Comparison of ENCODE assay signal across 9 mouse cellular contexts in genomic region chr9:34485759-34486431, GRCm38 (mm10). TPM values are rescaled to one million over a fixed set of nuclear protein-coding genes. Genes with fewer than 3 reads are reported as not detected.
DNase-seq lines count a peak whose midpoint lies in the region; ATAC-seq lines count a peak whose summit lies in the region.
"Had no signal": no experiment of that assay in that cellular context is flagged by ENCODE, and none has a peak within 500 bp of the region (broad histone marks: within the 10 kb centered on the region; RNA-seq: fewer than 3 reads in every experiment).

Gene Kirrel3, plus strand, starts transcription at chr9:34485894.

- no peaks in the 10 kb centered on the region for H3K4me1 ChIP-seq in embryonic facial prominence, embryonic 12.5 days
- no peaks in the 10 kb centered on the region for H3K4me1 ChIP-seq in heart, embryonic 11.5 days (ENCODE audit: control insufficient read depth, insufficient read depth, low read length)
- H3K4me1 ChIP-seq in kidney, embryonic 15.5 days, result peaks cover 28% of the 10 kb centered on the region
- H3K4me1 ChIP-seq in limb, embryonic 12.5 days (replicated peaks), result peaks cover 37% of the 10 kb centered on the region
- H3K4me1 ChIP-seq in midbrain, embryonic 16.5 days (ENCODE audit: control insufficient read depth, insufficient read depth, low read length), result peaks cover 35% of the 10 kb centered on the region
- H3K4me1 ChIP-seq: liver, embryonic 15.5 days had no signal

- H3K9me3 ChIP-seq in embryonic facial prominence, embryonic 12.5 days, result no peaks in the 10 kb centered on the region
- no peaks in the 10 kb centered on the region for H3K9me3 ChIP-seq in heart, embryonic 11.5 days (replicated peaks; ENCODE audit: control insufficient read depth, low read length)
- no peaks in the 10 kb centered on the region for H3K9me3 ChIP-seq in kidney, embryonic 15.5 days (replicated peaks)
- H3K9me3 ChIP-seq in limb, embryonic 12.5 days, result no peaks in the 10 kb centered on the region
- H3K9me3 ChIP-seq in midbrain, embryonic 16.5 days (replicated peaks; ENCODE audit: control insufficient read depth, low read length, poor library complexity, severe bottlenecking), result no peaks in the 10 kb centered on the region
- H3K9me3 ChIP-seq: liver, embryonic 15.5 days had no signal

- peak; percentile 82 for ATAC-seq in embryonic facial prominence, embryonic 12.5 days (ENCODE audit: insufficient number of reproducible peaks, insufficient read depth, low FRiP score, low TSS enrichment)
- 0 out of 2 replicates have a peak, but pooled peaks have one; percentile 26 for ATAC-seq in heart, embryonic 11.5 days (replicated peaks; ENCODE audit: insufficient number of reproducible peaks, low FRiP score, low TSS enrichment)
- peak; percentile 79 for ATAC-seq in kidney, embryonic 15.5 days (replicated peaks; ENCODE audit: low FRiP score)
- ATAC-seq in limb, embryonic 12.5 days (ENCODE audit: insufficient number of reproducible peaks, insufficient read depth, low FRiP score, low TSS enrichment, low read depth), result peak; percentile 40
- peak; percentile 80 for ATAC-seq in midbrain, embryonic 16.5 days

- peak within 1 kb of the TSS; percentile 43 for H3K9ac ChIP-seq in embryonic facial prominence, embryonic 12.5 days
- H3K9ac ChIP-seq in heart, embryonic 11.5 days (ENCODE audit: low read depth, low read length), result no peak within 1 kb of the TSS
- H3K9ac ChIP-seq in kidney, embryonic 15.5 days, result peak within 1 kb of the TSS; percentile 39
- peak within 1 kb of the TSS; percentile 54 for H3K9ac ChIP-seq in limb, embryonic 12.5 days (replicated peaks)
- H3K9ac ChIP-seq in midbrain, embryonic 16.5 days (ENCODE audit: low read depth, low read length), result peak within 1 kb of the TSS; percentile 73
- H3K9ac ChIP-seq: liver, embryonic 15.5 days had no signal

- DNase-seq in gastrocnemius, adult 18-20 months (ENCODE audit: low spot score), result peak; percentile 27
- no peak for DNase-seq in gastrocnemius, adult 8-10 months (ENCODE audit: low spot score in 2 of 2)
- peak; percentile 58 for DNase-seq in telencephalon, adult 2 months (ENCODE audit: low read depth, low spot score)

- under 1% methylated on average over 35 of the region's 35 CpGs for WGBS in embryonic facial prominence, embryonic 12.5 days
- under 1% methylated on average over 35 of the region's 35 CpGs for WGBS in heart, embryonic 11.5 days (ENCODE audit: insufficient replicate concordance)
- 1% methylated on average over 35 of the region's 35 CpGs for WGBS in kidney, embryonic 15.5 days
- under 1% methylated on average over 35 of the region's 35 CpGs for WGBS in limb, embryonic 12.5 days
- 0% methylated on average over 35 of the region's 35 CpGs for WGBS in midbrain, embryonic 16.5 days

- peak within 1 kb of the TSS; percentile 47 for H3K4me3 ChIP-seq in embryonic facial prominence, embryonic 12.5 days
- peak within 1 kb of the TSS; percentile 47 for H3K4me3 ChIP-seq in heart, embryonic 11.5 days (ENCODE audit: low read depth, low read length)
- peak within 1 kb of the TSS; percentile 56 for H3K4me3 ChIP-seq in kidney, embryonic 15.5 days (replicated peaks)
- H3K4me3 ChIP-seq in limb, embryonic 12.5 days (replicated peaks), result peak within 1 kb of the TSS; percentile 46
- H3K4me3 ChIP-seq in midbrain, embryonic 16.5 days (ENCODE audit: low read depth, low read length), result peak within 1 kb of the TSS; percentile 47
- H3K4me3 ChIP-seq: liver, embryonic 15.5 days had no signal

- H3K27ac ChIP-seq in embryonic facial prominence, embryonic 12.5 days, result 0 out of 2 replicates have a peak within 1 kb of the TSS, but pooled peaks have one; percentile 58
- H3K27ac ChIP-seq in heart, embryonic 11.5 days (ENCODE audit: low read depth, low read length), result no peak within 1 kb of the TSS
- H3K27ac ChIP-seq in kidney, embryonic 15.5 days, result no peak within 1 kb of the TSS
- H3K27ac ChIP-seq in limb, embryonic 12.5 days, result peak within 1 kb of the TSS; percentile 79
- peak within 1 kb of the TSS; percentile 87 for H3K27ac ChIP-seq in midbrain, embryonic 16.5 days (ENCODE audit: low read length)
- H3K27ac ChIP-seq: liver, embryonic 15.5 days had no signal

- H3K4me2 ChIP-seq in embryonic facial prominence, embryonic 12.5 days (replicated peaks), result peak within 1 kb of the TSS; percentile 73
- peak within 1 kb of the TSS; percentile 81 for H3K4me2 ChIP-seq in heart, embryonic 11.5 days
- peak within 1 kb of the TSS; percentile 93 for H3K4me2 ChIP-seq in kidney, embryonic 15.5 days
- H3K4me2 ChIP-seq in limb, embryonic 12.5 days, result peak within 1 kb of the TSS; percentile 65
- H3K4me2 ChIP-seq in midbrain, embryonic 16.5 days (ENCODE audit: low read length), result peak within 1 kb of the TSS; percentile 70
- H3K4me2 ChIP-seq: liver, embryonic 15.5 days had no signal

- H3K27me3 ChIP-seq in embryonic facial prominence, embryonic 12.5 days, result peaks cover 36% of the 10 kb centered on the region
- peaks cover 51% of the 10 kb centered on the region for H3K27me3 ChIP-seq in heart, embryonic 11.5 days (ENCODE audit: control insufficient read depth, insufficient read depth, low read length)
- H3K27me3 ChIP-seq in kidney, embryonic 15.5 days, result peaks cover 68% of the 10 kb centered on the region
- H3K27me3 ChIP-seq in limb, embryonic 12.5 days, result peaks cover 51% of the 10 kb centered on the region
- H3K27me3 ChIP-seq in midbrain, embryonic 16.5 days (ENCODE audit: control insufficient read depth, insufficient read depth, low read depth, low read length), result no peaks in the 10 kb centered on the region

- no peaks in the 10 kb centered on the region for H3K36me3 ChIP-seq in embryonic facial prominence, embryonic 12.5 days
- no peaks in the 10 kb centered on the region for H3K36me3 ChIP-seq in heart, embryonic 11.5 days (ENCODE audit: control insufficient read depth, insufficient read depth, low read length)
- H3K36me3 ChIP-seq in kidney, embryonic 15.5 days, result no peaks in the 10 kb centered on the region
- H3K36me3 ChIP-seq in limb, embryonic 12.5 days, result no peaks in the 10 kb centered on the region
- no peaks in the 10 kb centered on the region for H3K36me3 ChIP-seq in midbrain, embryonic 16.5 days (ENCODE audit: control insufficient read depth, insufficient read depth, low read length)
- H3K36me3 ChIP-seq: liver, embryonic 15.5 days had no signal

RNA-seq across cellular contexts. Expression of gene Kirrel3, which starts in this region (rescaled TPM):
- total RNA-seq in gastrocnemius, adult 18-20 months (2021), result under 1 TPM; 0.43 to 0.73 TPM
- under 1 TPM; 0.39 to 0.74 (median 0.52) TPM for total RNA-seq in gastrocnemius, adult 8-10 months (2022)
- 7.9 and 8.1 TPM in 2 replicates for polyA plus RNA-seq in embryonic facial prominence, embryonic 12.5 days (2016; fragmentation: Nextera tagmentation; extraction: Ambion mirVana)
- polyA plus RNA-seq in heart, embryonic 11.5 days (2014; fragmentation: Nextera tagmentation; extraction: Ambion mirVana), result 0.89 and 1.0 TPM in 2 replicates
- polyA plus RNA-seq in kidney, embryonic 15.5 days (2015; fragmentation: Nextera tagmentation; extraction: Ambion mirVana), result 3.1 and 3.4 TPM in 2 replicates
- 7.8 and 10.5 TPM in 2 replicates for polyA plus RNA-seq in limb, embryonic 12.5 days (2016; fragmentation: Nextera tagmentation; extraction: Ambion mirVana)
- 54.0 and 55.2 TPM in 2 replicates for polyA plus RNA-seq in midbrain, embryonic 16.5 days (2015; fragmentation: Nextera tagmentation; extraction: Ambion mirVana)

Comparison
In these comparisons a context has a peak if more than half of its experiments do, and no peak if none do; other contexts are left out.
1. Peak in DNase-seq in gastrocnemius, adult 18-20 months; RNA of the gene not detected or under 1 TPM.
2. ATAC-seq: peak in every context shown above with its lines; median percentile 82 in embryonic facial prominence, embryonic 12.5 days; 80 in midbrain, embryonic 16.5 days; 79 in kidney, embryonic 15.5 days; 40 in limb, embryonic 12.5 days; 26 in heart, embryonic 11.5 days.
3. H3K27ac ChIP-seq: peak in embryonic facial prominence, embryonic 12.5 days (single experiment), limb, embryonic 12.5 days (single experiment) and midbrain, embryonic 16.5 days (single experiment); none in heart, embryonic 11.5 days (single experiment) and kidney, embryonic 15.5 days (single experiment).
4. Peak in every context shown above with its lines, with median percentiles within 50 percentile points of each other: H3K4me2 ChIP-seq and H3K4me3 ChIP-seq.